Mouse (Mus musculus) embryonic facial prominence, embryonic 14.5 days (tissue): ENCODE measurements around the gene Fmnl1. TPM values are rescaled to one million over a fixed set of nuclear protein-coding genes. Genes with fewer than 3 reads are reported as not detected.

Experiments
- ATAC-seq: fragments of 200-750 bp; cut with Nextera tagmentation; 2 replicates; pipeline ENCODE4 v1.8.0; 2017; ENCODE audit warnings: low read depth, moderate number of reproducible peaks, moderate TSS enrichment
- DNase-seq: peaks from one replicate; pipeline ENCODE4 v3.0.0-alpha.2; 2015; ENCODE audit warnings: low spot score
- H3K27ac ChIP-seq: fragments of 300-500 bp; sonication (generic); replicated peaks from 2 replicates; pipeline ENCODE4 v1.5.1; 2014; ENCODE audit warnings: low read depth, mild to moderate bottlenecking, low read length, moderate library complexity
- H3K27me3 ChIP-seq: fragments of 300-500 bp; sonication (generic); replicated peaks from 2 replicates; pipeline ENCODE4 v1.6.1; 2014; ENCODE audit warnings: low read length; ENCODE audit not compliant: control insufficient read depth, insufficient read depth
- H3K36me3 ChIP-seq: fragments of 300-500 bp; sonication (generic); 2 replicates; pipeline ENCODE4 v1.6.1; 2014; ENCODE audit warnings: low read length, mixed read lengths; ENCODE audit not compliant: control insufficient read depth, insufficient read depth
- H3K4me1 ChIP-seq: fragments of 300-500 bp; sonication (generic); 2 replicates; pipeline ENCODE4 v1.6.1; 2014; ENCODE audit warnings: antibody characterized with exemption, low read length; ENCODE audit not compliant: control insufficient read depth, insufficient read depth
- H3K4me2 ChIP-seq: fragments of 300-500 bp; sonication (generic); 2 replicates; pipeline ENCODE4 v1.6.1; 2014; ENCODE audit warnings: low read depth, mild to moderate bottlenecking, low read length, moderate library complexity, mixed read lengths
- H3K4me3 ChIP-seq: fragments of 300-500 bp; sonication (generic); 2 replicates; pipeline ENCODE4 v1.5.1; 2014; ENCODE audit warnings: low read depth, mild to moderate bottlenecking, low read length
- H3K9ac ChIP-seq: fragments of 300-500 bp; sonication (generic); 2 replicates; pipeline ENCODE4 v1.6.1; 2014; ENCODE audit warnings: low read depth, mild to moderate bottlenecking, low read length, moderate library complexity, mixed read lengths
- H3K9me3 ChIP-seq: fragments of 300-500 bp; sonication (generic); 2 replicates; pipeline ENCODE4 v1.6.1; 2016; ENCODE audit warnings: low read length; ENCODE audit not compliant: control insufficient read depth
- whole genome bisulfite sequencing: fragments of 180-500 bp; shearing (Covaris S2); extraction: QIAGEN DNeasy Blood & Tissue Kit; methylation state at CpG from one replicate; pipeline ENCODE4 v1.1.7; 2014; 5-methylcytosine and 5-hydroxymethylcytosine counted together
- polyA plus RNA-seq: library from polyadenylated mRNA; unstranded; fragments of >200 nt; fragmentation: Nextera tagmentation; extraction: Ambion mirVana; gene quantifications from 2 replicates; pipeline ENCODE4 v1.2.1, GENCODE M21; 2014

The Fmnl1 gene
- polyA plus RNA-seq, 1 experiment from 2014 or later: 3.3 TPM

DNA sequence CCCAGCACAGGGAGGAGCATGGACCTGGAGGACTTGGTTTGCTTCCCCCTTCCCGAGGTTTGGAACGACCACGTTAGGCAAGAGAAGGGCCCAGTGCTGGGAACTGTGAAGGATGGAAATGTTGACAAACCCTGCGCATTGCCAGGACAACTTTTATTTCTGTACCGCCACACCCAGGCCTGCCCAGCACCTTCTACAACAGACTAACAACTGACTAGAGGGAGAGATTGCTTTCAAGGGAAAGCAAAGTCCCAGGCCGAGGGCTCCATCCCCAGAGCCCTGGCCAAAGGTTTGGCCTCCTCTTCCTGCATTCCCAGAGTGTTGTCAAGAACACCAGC lies 30.2 kb upstream of the Fmnl1 start:
- H3K4me3 ChIP-seq: no peak overlapping the region

DNA sequence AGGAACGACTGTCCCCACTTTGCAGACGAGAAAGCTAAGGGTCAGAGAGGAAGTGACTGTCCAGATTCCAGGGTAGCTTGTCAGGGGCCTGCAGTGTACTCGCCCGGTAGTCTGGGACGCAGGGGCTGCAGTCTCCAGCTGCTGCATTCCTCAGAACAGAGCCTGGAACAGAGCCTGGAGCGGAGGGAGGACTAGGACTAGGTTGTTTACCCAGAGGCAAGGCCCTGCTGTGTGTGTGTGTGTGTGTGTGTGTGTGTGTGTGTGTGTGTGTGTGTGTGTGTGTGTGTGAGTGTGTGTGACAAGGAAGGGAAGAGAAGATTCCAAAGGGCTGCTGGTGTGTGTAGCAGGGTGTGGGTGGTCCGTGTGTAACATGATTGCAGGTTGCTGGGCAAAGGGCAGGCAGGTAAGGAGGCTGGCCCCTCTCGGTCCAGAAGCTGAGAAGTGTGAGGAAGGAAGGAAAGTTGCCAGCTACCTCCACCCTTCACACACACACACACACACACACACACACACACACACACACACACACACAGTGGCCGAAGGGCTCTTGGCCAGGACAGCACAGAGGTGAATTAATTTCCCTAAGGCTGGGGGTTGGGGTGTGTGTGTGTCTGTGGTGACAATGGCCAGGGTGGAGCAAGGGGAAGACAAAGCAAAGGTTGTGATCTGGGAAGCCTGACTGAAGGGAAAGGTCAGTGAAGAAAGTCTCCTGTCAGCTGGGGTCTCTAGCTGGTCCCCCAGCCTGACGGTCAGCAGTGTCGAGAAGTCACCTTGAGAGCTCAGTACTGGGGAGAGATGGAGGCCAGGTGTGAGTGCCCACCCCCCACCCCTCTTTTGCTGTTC lies 29.6 kb upstream of the Fmnl1 start:
- Histone ChIP-seq H3K9me3 (no peaks in the 10 kb centered on the region), H3K27ac (peak overlapping the region; percentile 90), H3K36me3 (peaks cover 14% of the 10 kb centered on the region; the same call in 1 of the 2 replicates), H3K4me3 (no peak overlapping the region), H3K4me2 (no peak overlapping the region), H3K4me1 (peaks cover 23% of the 10 kb centered on the region), H3K27me3 (no peaks in the 10 kb centered on the region), H3K9ac (peak overlapping the region; percentile 37; the same call in 1 of the 2 replicates)
- ATAC-seq (no peak), DNase-seq (peak; percentile 87)
- 17% methylated on average over 10 of the region's 11 CpGs for whole genome bisulfite sequencing

More for the DNA sequence above, 30.2 kb upstream of the Fmnl1 start:
- WGBS: 46% methylated on average over 6 of the region's 6 CpGs
- DNase-seq (no peak), ATAC-seq (no peak)
- peaks cover 14% of the 10 kb centered on the region; the same call in 1 of the 2 replicates for H3K36me3 ChIP-seq
- peaks cover 23% of the 10 kb centered on the region for H3K4me1 ChIP-seq
- H3K27me3 ChIP-seq: no peaks in the 10 kb centered on the region
- peak overlapping the region; percentile 31; the same call in 1 of the 2 replicates for H3K9ac ChIP-seq
- H3K9me3 ChIP-seq: no peaks in the 10 kb centered on the region
- no peak overlapping the region for H3K4me2 ChIP-seq
- peak overlapping the region; percentile 90 for H3K27ac ChIP-seq

- Histone ChIP-seq H3K4me1 (peaks cover 23% of the 10 kb centered on the region), H3K27me3 (no peaks in the 10 kb centered on the region), H3K36me3 (peaks cover 14% of the 10 kb centered on the region; the same call in 1 of the 2 replicates), H3K9me3 (no peaks in the 10 kb centered on the region), H3K9ac (peak overlapping the region; percentile 37; the same call in 1 of the 2 replicates), H3K27ac (peak overlapping the region; percentile 90), H3K4me3 (no peak overlapping the region), H3K4me2 (peak overlapping the region; percentile 55; the same call in 1 of the 2 replicates)
- DNase-seq: no peak
- ATAC-seq: no peak
- WGBS: 33% methylated on average over 1 of the region's 1 CpGs
Observed at GRCm38 (mm10) chr11:103141944-103142255, 29.0 kb upstream of the Fmnl1 start.

DNA sequence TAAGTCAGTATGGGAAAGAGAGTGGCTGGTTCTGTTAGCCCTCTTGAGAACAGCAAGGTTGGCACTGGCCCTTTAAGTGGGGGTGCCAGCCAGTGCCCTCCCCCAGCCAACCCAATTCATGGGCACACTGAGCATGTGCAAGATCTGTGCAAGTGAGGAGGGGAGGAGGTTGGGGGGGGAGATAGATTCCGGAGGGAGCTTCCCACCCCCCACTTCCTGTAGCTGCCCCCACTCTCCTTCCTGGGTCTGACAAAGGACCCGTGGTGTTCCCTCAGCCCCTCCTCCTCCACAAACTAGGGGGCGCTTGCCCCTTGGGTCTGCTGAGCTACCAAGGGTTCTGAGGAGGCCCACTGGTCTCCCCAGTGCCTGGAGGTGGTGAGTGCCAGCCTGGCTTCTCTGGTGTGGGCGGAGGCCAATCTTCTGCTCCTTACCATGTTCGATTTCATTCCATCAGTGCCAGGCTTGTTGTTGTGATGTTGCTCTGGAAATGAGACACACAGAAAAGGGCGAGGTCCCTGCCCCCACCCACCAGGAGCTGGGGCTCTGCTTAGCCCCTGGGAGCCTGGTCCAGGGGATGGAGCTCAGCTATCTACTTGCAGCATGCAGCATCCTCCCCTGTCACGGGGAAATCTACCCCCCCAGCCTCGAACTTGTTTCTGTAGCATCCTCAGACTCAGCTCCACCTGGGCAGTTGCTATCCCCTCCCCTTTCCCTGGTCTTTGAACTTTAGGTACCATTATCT lies 28.3 kb upstream of the Fmnl1 start:
- peak; percentile 89 for DNase-seq
- Histone ChIP-seq H3K4me3 (peak overlapping the region; percentile 30), H3K36me3 (peaks cover 14% of the 10 kb centered on the region; the same call in 1 of the 2 replicates), H3K27ac (peak overlapping the region; percentile 90), H3K4me1 (peaks cover 23% of the 10 kb centered on the region), H3K4me2 (peak overlapping the region; percentile 55), H3K9ac (peak overlapping the region; percentile 60), H3K27me3 (no peaks in the 10 kb centered on the region), H3K9me3 (no peaks in the 10 kb centered on the region)
- WGBS: 23% methylated on average over 6 of the region's 8 CpGs
- peak; percentile 84 for ATAC-seq

GRCm38 (mm10) chr11:103144309-103145285 lies 26.3 kb upstream of the Fmnl1 start:
- DNase-seq (peak; percentile 48), ATAC-seq (0 out of 2 replicates have a peak, but pooled peaks have one; percentile 16)
- Histone ChIP-seq H3K9ac (no peak overlapping the region), H3K27ac (0 out of 2 replicates have a peak overlapping the region, but pooled peaks have one; percentile 48), H3K4me2 (no peak overlapping the region), H3K4me1 (peaks cover 23% of the 10 kb centered on the region), H3K9me3 (no peaks in the 10 kb centered on the region), H3K36me3 (peaks cover under 1% of the 10 kb centered on the region; the same call in 1 of the 2 replicates), H3K4me3 (no peak overlapping the region), H3K27me3 (no peaks in the 10 kb centered on the region)
- WGBS: 31% methylated on average over 12 of the region's 12 CpGs

DNA sequence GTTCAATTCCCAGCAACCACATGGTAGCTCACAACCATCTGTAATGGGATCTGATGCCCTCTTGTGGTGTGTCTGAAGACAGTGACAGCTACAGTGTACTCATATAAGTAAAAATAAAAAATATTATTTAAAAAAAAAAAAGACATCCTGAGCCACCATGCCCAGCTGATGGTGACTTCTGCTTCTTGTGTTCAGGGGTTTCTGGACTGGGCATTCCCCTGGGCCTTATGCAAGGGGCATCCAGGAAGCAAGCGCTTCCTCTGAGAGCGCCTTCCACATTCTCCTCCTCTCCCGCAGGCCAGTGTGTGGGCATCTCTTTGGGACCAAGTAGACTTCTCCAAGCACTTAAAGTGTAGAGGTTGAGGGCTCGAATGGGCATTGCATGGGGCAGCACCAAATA lies 24.5 kb upstream of the Fmnl1 start:
- DNase-seq (no peak), ATAC-seq (no peak)
- WGBS: 94% methylated on average over 4 of the region's 4 CpGs
- no peak overlapping the region for H3K9ac ChIP-seq
- H3K27ac ChIP-seq: no peak overlapping the region
- no peaks in the 10 kb centered on the region for H3K27me3 ChIP-seq
- H3K4me2 ChIP-seq: no peak overlapping the region
- no peaks in the 10 kb centered on the region for H3K36me3 ChIP-seq
- H3K4me1 ChIP-seq: peaks cover 22% of the 10 kb centered on the region
- H3K9me3 ChIP-seq: no peaks in the 10 kb centered on the region
- no peak overlapping the region for H3K4me3 ChIP-seq

DNA sequence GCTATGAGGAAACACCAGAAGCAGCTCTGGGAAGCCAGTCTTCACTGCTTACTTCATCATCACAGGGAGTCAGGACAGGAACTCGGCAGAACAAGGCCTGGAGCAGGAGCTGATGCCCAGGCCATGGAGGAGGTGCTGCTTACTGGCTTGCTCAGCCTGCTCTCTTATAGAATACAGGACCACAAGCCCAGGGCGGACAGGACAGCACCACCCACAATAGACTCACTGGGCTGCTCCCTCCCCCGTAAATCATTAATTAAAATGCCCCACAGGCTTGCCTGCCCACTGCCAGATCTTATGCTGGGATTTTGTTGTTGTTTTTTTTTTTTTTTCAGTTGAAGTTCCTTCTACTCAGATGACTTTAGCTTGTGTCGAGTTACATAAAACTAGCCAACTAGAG lies 23.1 kb upstream of the Fmnl1 start:
- Histone ChIP-seq H3K4me1 (peaks cover 10% of the 10 kb centered on the region), H3K4me2 (no peak overlapping the region), H3K27me3 (no peaks in the 10 kb centered on the region), H3K9ac (no peak overlapping the region), H3K9me3 (no peaks in the 10 kb centered on the region), H3K36me3 (no peaks in the 10 kb centered on the region), H3K4me3 (no peak overlapping the region), H3K27ac (no peak overlapping the region)
- WGBS: 63% methylated on average over 4 of the region's 4 CpGs
- DNase-seq: no peak
- ATAC-seq: no peak

DNA sequence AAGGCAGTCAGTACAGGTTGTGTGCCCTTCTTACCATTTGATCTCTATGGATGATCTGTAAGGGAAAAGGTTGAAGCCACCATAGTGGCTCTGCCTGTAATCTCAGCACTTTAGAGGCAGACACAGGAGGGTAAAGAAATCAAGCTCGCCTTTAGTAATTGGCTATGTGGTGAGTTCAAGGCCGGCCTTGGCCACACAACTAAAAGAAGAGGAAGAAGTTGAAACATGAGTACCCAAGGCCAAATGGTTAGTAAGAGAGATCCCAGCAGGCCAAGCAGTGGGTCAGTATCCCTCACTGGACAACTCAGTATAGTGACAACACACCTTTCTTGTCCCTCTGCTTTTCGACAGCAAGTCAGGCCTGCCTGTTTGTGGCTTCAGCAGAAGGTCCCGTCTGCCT lies 21.1 kb upstream of the Fmnl1 start:
- H3K27me3 ChIP-seq: no peaks in the 10 kb centered on the region
- H3K27ac ChIP-seq: no peak overlapping the region
- 90% methylated on average over 4 of the region's 4 CpGs for WGBS
- no peak overlapping the region for H3K4me2 ChIP-seq
- peaks cover 4% of the 10 kb centered on the region; the same call in 1 of the 2 replicates for H3K4me1 ChIP-seq
- no peak for DNase-seq
- H3K4me3 ChIP-seq: no peak overlapping the region
- no peaks in the 10 kb centered on the region for H3K9me3 ChIP-seq
- H3K9ac ChIP-seq: no peak overlapping the region
- no peak for ATAC-seq
- H3K36me3 ChIP-seq: no peaks in the 10 kb centered on the region
